Mouse (Mus musculus) liver, embryonic 16.5 days (tissue): ENCODE results near the gene Msantd2. TPM values are rescaled to one million over a fixed set of nuclear protein-coding genes. Genes with fewer than 3 reads are reported as not detected.
A peak's percentile ranks its signal among the peaks of the same experiment; 100 is the strongest.

Source experiments
- ATAC-seq: fragments of 200-750 bp; cut with Nextera tagmentation; 2 replicates; pipeline ENCODE4 v1.8.0; 2017; ENCODE audit warnings: low read depth, mild to moderate bottlenecking, moderate number of reproducible peaks, moderate library complexity
- H3K27ac ChIP-seq: fragments of 300-500 bp; sonication (generic); 2 replicates; pipeline ENCODE4 v1.5.1; 2014; ENCODE audit warnings: mild to moderate bottlenecking, low read length
- H3K27me3 ChIP-seq: fragments of 300-500 bp; sonication (generic); 2 replicates; pipeline ENCODE4 v1.6.1; 2014; ENCODE audit warnings: low read depth, low read length, mixed read lengths; ENCODE audit not compliant: control insufficient read depth, insufficient read depth
- H3K36me3 ChIP-seq: fragments of 300-500 bp; sonication (generic); 2 replicates; pipeline ENCODE4 v1.6.1; 2014; ENCODE audit warnings: mild to moderate bottlenecking; ENCODE audit not compliant: control insufficient read depth, insufficient read depth
- H3K4me1 ChIP-seq: fragments of 300-500 bp; sonication (generic); 2 replicates; pipeline ENCODE4 v1.6.1; 2014; ENCODE audit warnings: low read depth, low read length, mixed read lengths; ENCODE audit not compliant: control insufficient read depth
- H3K4me2 ChIP-seq: fragments of 300-500 bp; sonication (generic); 2 replicates; pipeline ENCODE4 v1.6.1; 2014; ENCODE audit warnings: low read depth, low read length, mixed read lengths
- H3K4me3 ChIP-seq: fragments of 300-500 bp; sonication (generic); 2 replicates; pipeline ENCODE4 v1.5.1; 2014; ENCODE audit warnings: low read depth, mild to moderate bottlenecking, low read length
- H3K9ac ChIP-seq: fragments of 300-500 bp; sonication (generic); 2 replicates; pipeline ENCODE4 v1.6.1; 2014; ENCODE audit warnings: low read depth, low read length
- H3K9me3 ChIP-seq: fragments of 300-500 bp; sonication (generic); replicated peaks from 2 replicates; pipeline ENCODE4 v1.6.1; 2016; ENCODE audit warnings: low read length; ENCODE audit not compliant: control insufficient read depth
- WGBS: fragments of 180-500 bp; shearing (Covaris S2); extraction: QIAGEN DNeasy Blood & Tissue Kit; methylation state at CpG from one replicate; pipeline ENCODE4 v1.1.7; 2014; ENCODE audit not compliant: insufficient replicate concordance; 5-methylcytosine and 5-hydroxymethylcytosine counted together
- polyA plus RNA-seq: library from polyadenylated mRNA; unstranded; fragments of >200 nt; fragmentation: Nextera tagmentation; extraction: Ambion mirVana; gene quantifications from 2 replicates; pipeline ENCODE4 v1.2.1, GENCODE M21; 2015

Gene Msantd2
- polyA plus RNA-seq, 1 experiment from 2014 or later: 2.5 TPM

DNA sequence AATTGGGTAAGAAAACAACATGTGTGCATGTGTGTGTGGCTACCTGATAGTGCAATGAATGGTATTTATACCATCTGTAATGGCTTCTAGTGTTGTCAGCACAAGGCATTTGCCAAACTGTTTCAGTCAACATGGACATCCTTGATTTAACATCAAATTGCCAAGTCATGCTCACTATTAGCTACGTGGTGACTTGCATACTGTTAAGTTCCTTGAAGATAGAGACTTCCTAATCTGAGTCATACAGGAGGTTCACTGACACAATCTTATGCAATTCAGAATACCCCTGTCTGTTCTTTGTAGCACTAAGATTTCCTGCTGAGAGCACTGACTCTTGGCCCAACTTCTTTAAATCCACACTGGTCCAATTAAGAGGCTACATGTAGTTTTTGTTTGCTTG, 28.3 kb downstream of the Msantd2 start:
- ATAC-seq: peak; percentile 87
- Histone ChIP-seq H3K9ac (no peak overlapping the region), H3K27ac (peak overlapping the region; percentile 21; the same call in 1 of the 2 replicates), H3K9me3 (no peaks in the 10 kb centered on the region), H3K27me3 (no peaks in the 10 kb centered on the region), H3K4me3 (no peak overlapping the region), H3K36me3 (no peaks in the 10 kb centered on the region), H3K4me2 (no peak overlapping the region), H3K4me1 (peaks cover 7% of the 10 kb centered on the region)
- WGBS: 31% methylated on average over 1 of the region's 1 CpGs

DNA sequence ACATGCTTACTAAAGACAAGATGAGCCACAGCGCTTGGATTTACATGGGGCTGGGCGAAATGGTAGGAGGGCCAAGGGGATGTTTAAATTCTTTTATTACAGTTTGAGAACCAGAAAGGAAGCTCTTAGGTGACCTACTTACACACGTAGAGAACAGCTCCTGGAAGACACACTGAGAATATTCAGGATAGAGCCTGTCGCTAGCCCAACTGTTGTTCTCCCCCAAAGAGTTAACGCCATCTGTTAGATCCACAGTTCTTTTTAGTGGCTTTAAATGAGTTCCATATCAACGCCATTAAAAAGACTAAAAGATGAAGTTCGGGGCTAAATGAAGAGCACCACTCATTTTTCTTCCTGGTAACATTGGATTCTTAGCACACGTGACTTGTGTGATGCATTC, 29.9 kb downstream of the Msantd2 start:
- no peak overlapping the region for H3K4me3 ChIP-seq
- H3K27ac ChIP-seq: no peak overlapping the region
- H3K9me3 ChIP-seq: no peaks in the 10 kb centered on the region
- H3K4me1 ChIP-seq: peaks cover 7% of the 10 kb centered on the region
- 76% methylated on average over 8 of the region's 8 CpGs for WGBS
- ATAC-seq: no peak
- no peaks in the 10 kb centered on the region; the same call in 1 of the 2 replicates for H3K36me3 ChIP-seq
- H3K27me3 ChIP-seq: no peaks in the 10 kb centered on the region
- no peak overlapping the region for H3K4me2 ChIP-seq
- no peak overlapping the region for H3K9ac ChIP-seq

DNA sequence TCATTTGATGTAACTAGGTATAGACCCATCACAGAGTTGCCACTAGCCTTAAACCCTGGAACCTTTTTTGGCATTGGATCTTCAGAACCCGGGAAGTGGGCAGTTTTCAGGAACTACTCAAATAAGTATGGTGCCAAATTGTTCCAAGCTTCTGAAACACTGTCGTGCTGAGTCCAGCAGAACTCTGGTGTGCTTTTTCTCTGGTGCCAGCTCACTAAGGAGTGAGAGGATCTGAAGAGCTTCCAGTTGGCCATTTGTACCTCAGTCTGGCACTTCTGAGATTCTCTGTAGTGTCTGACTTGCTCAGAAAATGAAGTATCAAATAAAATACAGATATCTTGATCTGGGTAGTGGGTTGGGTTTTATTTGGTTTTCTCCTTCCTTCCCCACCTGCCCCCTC, 30.9 kb downstream of the Msantd2 start:
- H3K27me3 ChIP-seq: no peaks in the 10 kb centered on the region
- peaks cover 7% of the 10 kb centered on the region for H3K4me1 ChIP-seq
- ATAC-seq: no peak
- no peaks in the 10 kb centered on the region for H3K9me3 ChIP-seq
- H3K27ac ChIP-seq: no peak overlapping the region
- no peak overlapping the region for H3K9ac ChIP-seq
- H3K4me2 ChIP-seq: no peak overlapping the region
- H3K36me3 ChIP-seq: no peaks in the 10 kb centered on the region; the same call in 1 of the 2 replicates
- WGBS: 71% methylated on average over 2 of the region's 2 CpGs
- no peak overlapping the region for H3K4me3 ChIP-seq

DNA sequence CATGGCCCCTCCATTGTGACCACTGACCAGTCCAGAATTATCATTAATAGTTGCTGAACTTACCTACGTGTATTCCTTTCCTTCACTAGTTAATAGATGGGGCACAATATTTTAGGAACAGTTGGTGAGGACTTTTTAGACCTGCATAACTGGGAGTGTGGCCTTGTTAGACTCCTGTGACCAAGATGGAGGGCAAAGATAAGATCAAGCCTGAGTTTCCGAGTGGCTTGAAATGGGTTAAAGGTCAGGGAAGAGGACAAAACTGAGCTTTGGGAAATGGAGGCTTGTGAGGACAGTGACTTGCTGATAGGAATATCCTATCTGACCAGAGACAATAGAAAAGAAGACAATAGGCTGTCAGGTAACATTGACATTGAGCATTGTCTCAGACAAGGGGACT, 36.3 kb downstream of the Msantd2 start:
- Histone ChIP-seq H3K27me3 (peaks cover 39% of the 10 kb centered on the region), H3K4me1 (peaks cover 3% of the 10 kb centered on the region; the same call in 1 of the 2 replicates), H3K9ac (no peak overlapping the region), H3K27ac (no peak overlapping the region), H3K9me3 (no peaks in the 10 kb centered on the region), H3K36me3 (no peaks in the 10 kb centered on the region; the same call in 1 of the 2 replicates), H3K4me3 (no peak overlapping the region), H3K4me2 (no peak overlapping the region)
- ATAC-seq: no peak
- WGBS: 64% methylated on average over 2 of the region's 2 CpGs

DNA sequence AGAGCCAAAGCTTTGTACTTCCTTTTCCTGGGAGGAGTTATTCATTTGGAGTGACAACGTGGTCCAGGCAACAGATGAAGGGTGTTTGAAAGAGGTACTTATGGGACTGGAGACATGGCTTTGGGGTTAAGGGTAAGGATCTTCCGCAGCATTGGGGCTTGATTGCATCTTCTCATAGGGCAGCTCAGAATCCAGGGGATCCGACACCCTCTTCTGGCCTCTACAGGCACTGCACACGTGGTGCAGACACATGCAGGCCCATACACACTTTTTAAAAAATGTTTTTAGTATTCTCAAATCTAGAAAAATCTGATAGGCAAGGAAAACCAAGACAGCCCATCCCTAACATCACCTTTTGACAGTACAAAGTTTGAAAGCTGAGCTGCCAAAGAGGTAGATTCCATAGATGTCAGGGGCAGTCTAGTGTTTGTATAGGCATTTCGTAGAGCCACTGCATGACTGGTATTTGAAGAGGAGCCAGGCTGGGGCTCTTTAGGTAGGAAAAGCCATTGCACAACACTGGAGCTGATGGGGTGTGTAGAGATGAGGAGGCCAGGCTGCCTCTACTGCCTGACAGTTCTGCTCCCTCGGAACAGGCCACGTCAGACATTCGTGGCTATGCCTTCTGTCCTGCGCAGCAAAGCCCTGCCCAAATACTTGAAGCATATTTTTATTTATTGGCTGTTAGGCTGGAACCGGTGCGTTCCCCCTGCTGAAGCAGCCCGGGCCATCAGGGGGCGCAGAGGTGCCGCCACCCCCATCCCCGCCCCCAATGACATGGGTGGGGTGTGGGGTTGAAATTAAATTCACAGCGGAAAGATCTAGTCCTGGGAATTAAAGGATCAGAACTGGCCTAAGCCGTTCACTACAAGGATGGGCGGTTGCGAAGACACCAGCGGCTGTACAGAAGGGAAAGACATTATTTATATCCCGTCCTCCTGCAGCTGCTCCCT, 37.6 kb downstream of the Msantd2 start:
- peaks cover 3% of the 10 kb centered on the region for H3K4me1 ChIP-seq
- peaks cover 52% of the 10 kb centered on the region for H3K27me3 ChIP-seq
- peak overlapping the region; percentile 20 for H3K4me3 ChIP-seq
- H3K36me3 ChIP-seq: no peaks in the 10 kb centered on the region; the same call in 1 of the 2 replicates
- peak overlapping the region; percentile 41 for H3K4me2 ChIP-seq
- no peak for ATAC-seq
- H3K9me3 ChIP-seq: no peaks in the 10 kb centered on the region
- WGBS: 22% methylated on average over 21 of the region's 21 CpGs
- no peak overlapping the region for H3K9ac ChIP-seq
- H3K27ac ChIP-seq: no peak overlapping the region

DNA sequence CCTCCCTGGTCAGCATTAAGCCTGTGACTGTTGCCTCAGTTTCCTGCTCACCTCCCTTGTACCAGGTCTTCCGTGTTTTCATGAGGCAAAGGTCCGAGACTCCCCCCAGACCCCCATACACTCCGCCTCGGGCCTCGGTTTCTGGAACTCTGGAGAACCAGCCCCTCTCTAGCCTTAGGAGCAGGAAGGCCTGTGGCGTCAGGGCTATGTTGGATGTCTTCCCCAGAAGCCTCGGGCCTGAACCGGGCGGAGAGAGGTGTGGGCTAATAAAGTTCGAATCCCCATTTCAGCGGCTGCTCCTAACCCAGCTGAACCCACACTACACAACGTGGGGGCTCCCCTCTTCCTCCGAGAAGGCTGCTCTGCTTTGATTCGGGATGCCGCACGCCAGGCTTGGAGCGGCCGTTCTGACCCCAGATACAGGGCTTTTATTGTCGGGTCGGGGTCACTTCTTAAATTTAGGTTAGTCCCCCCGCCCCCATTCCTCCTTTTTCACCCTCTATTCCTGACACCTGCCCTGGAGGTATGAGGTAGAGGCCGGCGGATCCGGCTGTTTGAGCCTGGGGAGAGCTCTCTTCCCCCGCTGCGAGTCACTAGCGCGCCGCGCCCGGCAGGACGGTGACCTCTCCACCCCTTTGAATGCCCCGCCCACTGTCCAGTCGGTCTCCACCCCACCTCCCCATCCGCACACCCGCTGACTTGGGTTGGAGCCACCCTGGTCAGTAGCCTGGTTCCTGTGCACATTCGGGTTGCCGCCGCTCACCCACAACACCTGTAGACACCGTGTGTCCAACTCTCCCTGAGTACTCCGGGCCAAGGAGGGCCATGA, 38.5 kb downstream of the Msantd2 start, which contains the start of gene Esam:
Esam (plus strand) TSS at position 683 of the 829 bp plus-strand sequence.
- 3% methylated on average over 41 of the region's 41 CpGs for WGBS
- Histone ChIP-seq H3K4me2 (peak within 1 kb of the TSS; percentile 41), H3K4me1 (peaks cover 3% of the 10 kb centered on the region), H3K27ac (no peak within 1 kb of the TSS), H3K9ac (no peak within 1 kb of the TSS), H3K27me3 (peaks cover 54% of the 10 kb centered on the region), H3K4me3 (peak within 1 kb of the TSS; percentile 20), H3K36me3 (no peaks in the 10 kb centered on the region; the same call in 1 of the 2 replicates), H3K9me3 (no peaks in the 10 kb centered on the region)
- ATAC-seq: peak; percentile 64

DNA sequence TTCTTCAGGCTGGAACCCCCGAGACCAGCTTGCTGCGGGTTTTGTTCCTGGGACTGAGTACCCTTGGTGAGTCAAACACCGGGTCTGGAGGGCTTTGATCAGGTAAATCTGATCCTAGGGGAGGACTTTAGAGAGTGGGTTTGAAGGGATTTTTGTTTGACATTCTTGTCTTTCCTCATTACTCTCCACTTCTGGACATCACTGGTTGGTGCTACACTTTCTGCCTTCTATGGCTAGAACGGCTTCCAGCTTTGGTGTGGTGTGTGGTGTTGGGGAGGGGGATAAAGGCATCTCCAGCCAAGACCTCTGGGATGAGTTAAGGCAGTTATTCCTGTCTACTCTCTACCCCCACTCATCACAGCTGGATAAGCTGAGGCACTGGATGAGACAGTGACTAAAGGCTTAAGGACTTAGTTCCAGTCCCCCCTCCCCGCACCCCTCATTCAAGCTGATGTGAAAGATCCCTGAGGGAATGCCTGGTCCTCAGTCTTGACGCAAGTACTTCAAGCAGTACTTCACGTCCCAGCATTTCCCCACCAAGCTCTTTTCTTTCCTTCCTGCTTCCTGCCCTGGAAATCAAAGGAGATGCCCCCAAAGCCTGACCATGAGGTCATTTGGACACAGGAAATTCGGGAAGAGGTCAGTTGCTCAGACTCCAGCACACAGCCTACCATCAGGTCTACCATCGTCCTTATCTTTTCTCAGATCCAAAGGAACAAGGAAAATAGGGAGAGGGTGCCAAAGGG, 39.3 kb downstream of the Msantd2 start:
- Histone ChIP-seq H3K36me3 (no peaks in the 10 kb centered on the region), H3K9ac (no peak overlapping the region), H3K4me3 (peak overlapping the region; percentile 20), H3K9me3 (no peaks in the 10 kb centered on the region), H3K27me3 (peaks cover 54% of the 10 kb centered on the region), H3K27ac (no peak overlapping the region), H3K4me2 (no peak overlapping the region), H3K4me1 (peaks cover 3% of the 10 kb centered on the region)
- no peak for ATAC-seq
- 20% methylated on average over 9 of the region's 9 CpGs for WGBS

DNA sequence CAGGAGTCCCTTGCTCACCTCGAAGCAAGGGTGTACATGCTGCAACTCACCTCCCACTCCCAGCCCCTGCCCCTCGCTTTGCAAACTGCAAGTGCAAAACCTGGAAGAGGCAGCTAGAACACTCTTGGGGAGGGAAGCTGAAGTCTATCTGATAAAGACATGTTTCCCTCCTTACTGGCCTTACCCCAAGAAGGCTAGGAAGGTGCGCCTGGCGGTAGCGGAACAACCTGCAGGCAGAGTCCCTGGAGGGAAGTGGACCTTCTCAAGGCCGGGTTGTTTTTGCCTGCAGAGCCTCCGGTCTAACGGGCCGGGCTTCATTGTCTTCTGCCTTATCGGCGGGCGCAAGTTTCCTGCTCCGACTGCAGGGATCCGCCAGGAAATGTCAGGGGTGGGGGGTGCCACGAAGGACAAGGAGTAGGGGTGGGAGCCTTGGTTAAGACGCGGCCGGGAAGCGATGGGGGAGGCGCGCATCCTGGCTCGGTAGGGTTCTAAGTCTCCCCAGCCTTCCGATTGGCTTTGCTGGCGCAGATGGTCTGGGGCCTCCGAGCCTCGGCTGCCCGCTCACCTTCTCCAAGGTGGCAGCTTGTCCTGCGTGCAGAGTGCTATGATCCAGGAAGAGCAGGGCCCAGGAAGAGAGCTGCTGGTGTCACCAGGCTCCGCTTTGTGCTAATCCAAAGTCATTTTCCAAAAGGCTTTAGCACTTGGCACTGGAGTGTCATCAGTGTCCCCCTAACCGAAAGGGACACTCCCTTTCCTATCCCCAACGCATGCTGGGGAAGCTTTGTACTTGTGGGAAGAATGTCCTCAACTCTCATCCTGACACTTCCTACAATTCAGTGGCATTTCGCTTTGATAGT, 41.1 kb downstream of the Msantd2 start:
- H3K36me3 ChIP-seq: no peaks in the 10 kb centered on the region
- H3K4me3 ChIP-seq: peak overlapping the region; percentile 36
- H3K4me2 ChIP-seq: peak overlapping the region; percentile 56
- peaks cover 54% of the 10 kb centered on the region for H3K27me3 ChIP-seq
- 1% methylated on average over 32 of the region's 32 CpGs for WGBS
- 0 out of 2 replicates have a peak overlapping the region, but pooled peaks have one; percentile 3 for H3K27ac ChIP-seq
- no peak overlapping the region for H3K9ac ChIP-seq
- peak; percentile 49 for ATAC-seq
- no peaks in the 10 kb centered on the region for H3K9me3 ChIP-seq
- peaks cover 3% of the 10 kb centered on the region for H3K4me1 ChIP-seq
